Mouse (Mus musculus) layer of hippocampus, postnatal 25 days (tissue): ENCODE data around the gene Sytl3. TPM values are rescaled to one million over a fixed set of nuclear protein-coding genes. Genes with fewer than 3 reads are reported as not detected.
A peak's percentile ranks its signal among the peaks of the same experiment; 100 is the strongest.
"Not testable (repeated sequence)": the region's sequence is repeated elsewhere in the genome, so short reads cannot be mapped to it uniquely, and the experiment has no call there.

Experiments
- DNase-seq, 2 experiments: peaks; one replicate each; pipeline ENCODE4 v3.0.0; 2022; ENCODE audit warnings: mixed read lengths in 2 of 2, low spot score in 1 of 2; ENCODE audit errors: extremely low spot score in 1 of 2
- total RNA-seq, 2 experiments: library from RNA; stranded (reverse); gene quantifications; 2 replicates each; pipeline ENCODE4 v1.2.3; 2021

The Sytl3 gene
- total RNA-seq, 2 experiments from 2014 or later: 0.22 TPM; not detected in 1

DNA sequence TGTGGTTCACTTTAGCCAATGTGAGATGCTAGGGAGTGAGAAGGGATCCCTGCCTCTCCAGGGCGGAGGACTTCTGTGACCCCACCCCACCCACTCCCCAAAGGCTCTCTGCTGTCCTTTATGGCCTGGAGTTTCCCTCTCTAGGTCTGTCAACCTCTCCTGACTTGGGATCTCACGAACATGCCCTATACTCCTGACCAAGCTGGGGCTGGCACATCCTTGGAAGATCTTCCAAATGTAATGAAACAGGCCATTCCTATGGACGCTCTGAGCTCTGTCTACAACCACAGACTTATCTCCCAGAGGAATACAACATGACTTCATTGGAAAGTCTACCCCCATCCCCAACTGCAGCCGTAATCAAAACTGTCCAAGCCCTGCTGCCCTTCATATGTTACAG is 14.2 kb upstream of the Sytl3 start:
- not testable (repeated sequence) for DNase-seq

DNA sequence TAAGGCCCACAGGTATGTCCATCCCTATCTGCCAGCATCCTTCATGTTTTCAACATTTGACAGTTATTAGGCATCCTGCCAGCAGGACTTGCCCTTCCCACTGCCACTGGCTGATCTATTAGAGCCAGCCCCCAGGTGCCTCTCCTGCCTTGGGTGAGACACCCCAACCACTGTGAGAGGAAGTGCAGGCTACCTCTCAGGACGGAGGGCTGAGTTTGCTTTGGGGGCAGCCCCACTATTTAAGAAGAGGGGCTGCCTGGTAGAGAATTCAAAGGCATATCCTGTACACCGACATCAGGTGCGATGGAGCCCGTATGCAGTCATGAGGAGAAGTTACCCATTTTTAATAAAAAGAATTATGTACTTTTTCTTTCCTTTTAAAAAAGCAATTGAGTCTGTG is 13.2 kb upstream of the Sytl3 start:
- DNase-seq: not testable (repeated sequence)

DNA sequence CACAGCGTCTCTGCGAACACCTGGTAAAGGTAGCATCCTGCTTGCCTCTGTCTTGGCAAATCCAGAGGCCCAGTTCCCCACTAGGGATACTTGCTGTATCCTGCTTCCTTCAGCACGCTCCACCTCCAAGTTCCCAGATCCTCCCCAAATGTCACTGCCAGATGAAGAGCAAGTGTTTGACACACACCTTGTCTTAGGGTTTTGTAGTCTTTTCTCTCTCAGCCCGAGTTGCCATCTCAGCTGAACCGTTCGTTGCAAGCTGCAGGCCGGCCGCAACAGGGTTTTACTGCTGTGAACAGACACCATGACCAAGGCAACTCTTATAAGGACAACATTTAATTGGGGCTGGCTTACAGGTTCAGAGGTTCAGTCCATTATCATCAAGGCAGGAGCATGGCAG is 12.1 kb upstream of the Sytl3 start:
- DNase-seq: not testable (repeated sequence)

DNA sequence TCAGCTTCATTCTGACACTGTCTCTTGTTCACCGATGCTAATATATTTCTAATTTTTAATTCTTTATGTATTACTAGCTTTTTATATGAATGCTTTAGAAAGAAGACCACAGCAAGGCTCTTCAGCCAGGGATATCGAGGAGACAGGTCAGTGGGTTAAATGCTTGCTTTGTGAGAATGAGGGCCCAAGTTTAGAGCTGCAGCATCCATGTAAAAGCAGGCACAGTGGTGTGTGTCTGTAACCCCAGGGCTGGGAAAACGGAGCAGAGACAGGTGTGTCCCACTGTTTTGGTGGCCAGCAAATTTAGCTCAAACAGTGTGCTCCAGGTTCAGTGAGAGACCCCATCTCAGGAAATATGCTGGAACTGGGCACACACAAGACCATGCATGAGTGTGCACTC is 11.4 kb upstream of the Sytl3 start:
- not testable (repeated sequence) for DNase-seq

DNA sequence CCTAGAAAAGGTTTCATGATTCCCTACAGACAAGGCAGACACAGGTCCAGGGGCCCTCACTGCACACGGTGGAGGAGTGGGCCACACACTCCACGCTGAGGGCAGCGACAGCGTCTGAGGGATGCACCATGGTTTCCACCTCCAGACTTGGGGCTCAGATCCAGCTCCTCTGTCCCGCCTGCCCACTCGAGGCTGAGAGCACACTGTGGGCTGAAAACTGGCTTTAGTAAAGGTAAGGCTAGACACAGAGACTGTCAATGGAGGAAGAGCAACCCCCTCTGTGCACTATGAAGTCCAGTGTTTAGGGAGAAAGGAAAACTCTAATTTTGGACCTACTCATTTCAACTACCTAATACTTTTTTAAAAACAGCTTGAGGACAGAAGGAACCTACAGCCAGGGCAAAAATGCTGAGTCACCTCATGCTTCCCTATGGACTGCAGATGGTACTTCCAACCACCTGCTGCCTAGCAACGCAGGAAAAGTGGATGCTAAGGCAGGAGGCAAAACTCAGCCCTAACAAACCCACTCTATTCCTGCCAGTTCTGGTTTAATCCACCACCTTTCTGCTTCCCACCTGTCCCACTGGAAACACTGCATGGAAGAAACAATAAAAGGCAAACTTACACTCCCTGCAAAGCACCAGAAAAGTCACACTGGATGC is 7.9 kb upstream of the Sytl3 start:
- not testable (repeated sequence) for DNase-seq

DNA sequence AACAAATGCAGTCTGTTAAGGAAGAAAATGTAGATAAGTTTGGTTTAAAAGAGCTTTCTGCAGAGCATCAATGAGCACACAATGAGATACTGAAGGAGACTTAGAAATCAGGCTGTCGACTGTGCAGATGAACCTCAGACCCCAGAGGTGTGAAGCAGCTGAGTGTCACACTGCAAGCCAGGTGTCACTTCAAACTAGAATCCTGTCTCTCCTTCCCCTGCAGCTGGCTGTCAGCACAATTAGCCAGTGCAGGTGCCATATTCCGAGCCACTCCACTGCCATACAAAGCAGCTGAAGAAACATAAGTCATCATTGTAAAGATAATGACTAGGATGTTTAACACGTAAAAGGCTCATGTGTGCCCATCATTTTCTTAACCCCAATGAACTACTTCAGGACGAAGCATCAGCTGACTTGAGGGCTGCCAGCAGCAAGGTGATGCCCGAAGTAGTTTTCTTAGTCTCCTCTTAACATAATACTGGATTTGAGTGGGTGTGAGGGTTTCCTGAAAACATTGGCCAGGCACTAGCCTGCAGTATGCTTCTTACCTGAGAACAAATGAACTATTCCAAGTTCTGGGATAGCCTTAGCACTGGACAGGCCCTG is 5.4 kb upstream of the Sytl3 start:
- DNase-seq: not testable (repeated sequence)

DNA sequence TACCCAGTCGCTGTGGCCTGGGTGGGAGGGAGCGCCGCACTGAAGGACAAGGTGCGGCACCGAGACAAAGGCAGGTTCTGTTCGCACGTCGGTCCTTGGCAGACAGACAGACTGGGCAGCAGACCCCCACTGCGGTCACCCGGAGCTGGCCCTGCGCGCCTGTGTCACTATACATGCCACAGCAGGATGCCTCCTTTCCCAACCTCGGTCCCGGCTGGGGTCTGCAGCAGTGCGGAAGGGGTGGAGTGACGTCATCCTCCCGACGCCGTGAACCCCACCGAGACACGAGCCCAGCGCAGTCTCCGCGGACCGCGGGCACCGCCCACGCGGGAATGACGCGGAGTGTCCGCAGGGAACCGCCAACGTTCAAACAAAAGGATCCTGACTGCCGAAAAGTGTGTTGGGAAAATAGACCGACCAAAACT is 3.8 kb upstream of the Sytl3 start:
- peak in 1 of 2 experiments; percentile 36 for DNase-seq

DNA sequence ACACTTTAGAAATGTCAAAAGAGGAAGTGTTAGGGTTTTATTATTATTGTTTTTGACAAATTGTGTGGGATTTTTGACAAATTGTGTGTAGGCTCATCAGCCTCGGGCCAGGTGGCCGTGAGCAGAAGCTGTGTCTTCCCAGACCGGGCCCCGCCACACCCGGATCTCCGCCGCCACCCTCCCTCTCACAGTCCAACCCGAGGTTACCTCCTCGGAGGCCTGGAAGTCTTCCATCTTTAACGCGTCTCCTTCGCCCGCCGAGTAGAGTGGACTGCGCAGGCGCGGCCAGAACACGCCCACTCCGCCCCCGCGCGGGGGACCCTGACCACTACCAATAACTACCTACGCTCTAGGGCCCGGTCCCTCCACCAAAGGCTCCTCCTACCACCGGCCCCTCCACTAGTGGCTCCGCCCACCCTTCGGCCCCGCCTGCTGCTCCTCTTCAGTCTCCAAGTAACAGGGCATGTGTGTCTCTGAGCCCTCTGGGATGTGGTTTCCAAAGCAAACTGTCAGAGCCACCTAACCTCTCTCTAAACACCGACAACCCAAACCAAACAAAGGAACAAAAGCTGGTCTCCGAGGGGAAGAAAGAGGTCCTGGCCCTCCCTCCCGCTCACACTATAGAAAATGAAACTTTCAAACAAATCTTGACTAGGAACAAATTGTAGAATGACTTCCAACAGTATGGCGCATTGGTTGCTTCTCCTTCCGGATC is 3.2 kb upstream of the Sytl3 start, which contains the start of gene Dynlt1f:
TSS of gene Dynlt1f (minus strand) at position 334 of the 715 bp plus-strand sequence.
- peak; percentile 42 to 53 for DNase-seq

DNA sequence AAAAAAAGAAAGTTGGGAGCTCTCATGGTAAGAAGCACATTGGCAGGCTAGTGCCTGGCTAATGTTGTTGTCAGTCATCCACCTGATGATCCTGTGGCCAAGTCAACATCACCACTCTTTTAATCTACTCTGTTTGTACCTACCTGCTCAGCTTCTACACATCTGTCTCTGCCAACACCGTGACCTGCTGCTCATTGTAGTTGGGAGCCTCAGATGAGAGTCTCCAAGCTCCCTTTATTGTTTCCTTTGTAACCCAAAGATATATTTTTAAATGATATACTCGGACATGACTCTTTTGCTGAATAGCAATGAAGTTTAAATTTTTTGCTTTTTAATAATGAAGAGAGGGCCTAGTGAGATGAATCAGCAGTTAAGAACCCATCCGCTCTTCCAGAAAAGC is 2.4 kb upstream of the Sytl3 start:
- DNase-seq: not testable (repeated sequence)

DNA sequence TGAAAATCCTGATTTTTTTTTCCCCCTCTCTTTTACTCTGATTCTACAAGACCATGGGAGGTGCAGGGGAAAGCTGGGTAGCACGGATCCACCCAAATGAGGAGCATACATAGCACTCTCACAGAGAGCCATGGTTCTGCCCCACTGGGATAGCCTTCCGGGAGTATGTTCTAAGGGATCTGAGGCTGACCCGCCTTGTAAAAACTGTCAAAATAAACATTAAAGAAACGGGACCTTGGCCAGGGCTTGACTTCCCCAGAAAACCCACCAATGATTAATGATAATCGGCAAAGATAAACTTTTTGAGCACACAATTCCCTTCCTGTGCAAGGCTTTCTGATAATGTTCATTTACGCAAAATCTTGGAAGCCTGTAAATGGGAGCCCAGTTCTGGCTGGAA is 1.7 kb downstream of the Sytl3 start:
- not testable (repeated sequence) for DNase-seq

DNA sequence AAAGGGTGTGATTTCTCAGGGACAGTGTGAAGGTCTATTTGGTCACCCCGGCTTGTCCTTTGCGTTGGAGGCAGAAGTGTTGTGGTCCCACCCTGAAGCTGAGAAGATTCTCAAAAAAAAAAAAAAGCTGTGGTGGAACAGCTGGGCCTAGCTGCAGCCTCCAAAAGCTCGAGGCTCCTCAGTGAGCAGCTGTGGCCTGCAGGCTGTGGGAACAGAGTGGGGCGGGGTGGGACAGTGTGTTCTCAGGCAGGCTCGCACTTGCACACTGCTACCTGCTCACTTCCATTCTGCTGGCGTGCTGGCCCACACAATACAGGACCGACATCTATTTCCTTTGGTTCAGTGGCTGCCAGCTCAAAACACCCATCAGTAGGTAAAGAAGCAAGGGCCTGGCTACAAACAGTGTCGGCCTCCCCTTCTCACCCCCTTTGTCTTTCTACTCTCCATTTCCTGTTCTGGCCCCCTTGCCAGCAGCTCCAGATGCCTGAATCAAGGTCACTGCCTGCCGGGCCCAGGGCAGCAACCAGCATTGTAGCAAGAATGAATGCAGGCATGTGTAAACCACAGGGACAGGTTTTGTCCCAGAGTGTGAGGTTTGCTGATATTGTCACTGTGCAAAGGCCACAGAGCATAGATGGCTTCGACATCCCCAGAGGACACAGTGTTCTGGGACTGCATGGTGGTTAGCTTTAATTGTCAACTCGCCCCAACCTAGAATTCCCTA is 2.4 kb downstream of the Sytl3 start:
- not testable (repeated sequence) for DNase-seq

DNA sequence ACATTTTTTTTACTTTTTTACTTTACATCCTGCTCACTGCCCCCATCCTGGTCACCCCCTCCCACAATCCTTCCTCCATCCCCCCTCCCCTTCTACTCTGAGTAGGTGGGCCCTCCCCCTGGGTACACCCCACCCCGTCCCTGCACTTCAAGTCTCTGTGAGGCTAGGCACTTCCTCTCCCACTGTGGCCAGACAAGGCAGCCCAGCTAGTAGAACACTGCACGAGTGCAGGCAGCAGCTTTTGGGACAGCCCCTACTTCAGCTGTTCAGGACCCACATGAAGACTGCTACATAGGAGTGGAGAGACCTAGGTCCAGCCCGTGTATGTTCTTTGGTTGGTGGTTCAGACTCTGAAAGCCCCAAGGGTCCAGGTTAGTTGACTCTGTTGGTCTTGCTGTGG is 3.9 kb downstream of the Sytl3 start:
- not testable (repeated sequence) for DNase-seq

DNA sequence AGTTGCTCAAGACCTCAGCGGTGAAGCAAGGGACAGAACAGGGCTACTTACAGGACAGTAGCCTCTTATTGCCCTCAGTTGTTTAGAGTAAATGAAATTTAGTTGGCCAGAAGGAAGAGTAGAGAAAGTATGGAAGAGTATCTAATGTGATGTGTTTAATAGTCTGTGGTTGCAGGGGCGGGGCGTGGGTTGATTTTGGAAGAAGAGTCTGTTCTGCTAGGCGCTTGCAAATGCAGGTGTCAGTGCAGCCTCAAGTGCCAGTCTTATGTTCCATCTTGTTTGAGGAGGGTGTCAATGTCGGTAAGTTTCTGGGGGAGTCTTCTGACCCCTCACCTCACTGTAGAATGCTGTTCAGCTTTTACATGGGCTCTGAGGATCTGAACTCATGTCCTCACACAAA is 6.5 kb downstream of the Sytl3 start:
- not testable (repeated sequence) for DNase-seq

DNA sequence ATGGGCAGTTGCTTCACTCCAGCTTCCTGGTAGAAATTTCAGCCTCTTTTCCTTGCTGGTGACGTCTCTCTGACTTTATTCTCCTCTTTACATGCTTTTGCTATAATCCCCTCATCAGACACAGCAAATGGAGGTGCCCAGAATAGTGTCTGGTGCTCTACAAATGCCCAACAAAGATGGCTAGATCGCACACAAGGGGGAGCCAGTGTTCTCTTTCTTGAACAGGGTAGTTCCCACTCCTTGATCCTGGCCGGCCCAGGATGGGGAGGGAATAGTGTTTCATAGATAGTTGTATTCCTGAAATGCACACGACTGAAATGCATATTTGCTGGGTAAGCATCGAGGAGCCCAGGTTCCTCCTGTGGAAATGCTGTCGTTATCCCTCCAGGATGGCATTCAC is 9.6 kb downstream of the Sytl3 start:
- DNase-seq: not testable (repeated sequence)

DNA sequence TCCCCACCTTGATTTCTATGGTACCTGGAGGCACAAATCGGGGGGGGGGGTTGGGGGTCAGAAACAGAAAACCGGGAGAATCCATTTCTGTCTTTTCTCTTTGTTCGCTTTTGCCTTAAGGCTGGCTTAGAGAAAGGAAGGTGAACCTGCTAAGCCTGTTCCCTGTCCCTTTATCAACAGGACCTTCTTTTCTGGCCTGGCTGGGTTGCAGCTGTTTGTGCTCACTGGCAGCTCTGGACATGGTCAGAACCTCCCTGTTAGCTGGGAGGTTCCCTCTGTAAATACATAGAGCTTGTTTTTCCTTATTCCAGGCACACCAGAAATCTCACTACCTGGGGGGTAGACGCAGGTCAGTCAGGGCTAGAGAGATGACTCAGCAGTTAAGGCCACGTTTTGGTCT is 15.4 kb downstream of the Sytl3 start:
- not testable (repeated sequence) for DNase-seq

DNA sequence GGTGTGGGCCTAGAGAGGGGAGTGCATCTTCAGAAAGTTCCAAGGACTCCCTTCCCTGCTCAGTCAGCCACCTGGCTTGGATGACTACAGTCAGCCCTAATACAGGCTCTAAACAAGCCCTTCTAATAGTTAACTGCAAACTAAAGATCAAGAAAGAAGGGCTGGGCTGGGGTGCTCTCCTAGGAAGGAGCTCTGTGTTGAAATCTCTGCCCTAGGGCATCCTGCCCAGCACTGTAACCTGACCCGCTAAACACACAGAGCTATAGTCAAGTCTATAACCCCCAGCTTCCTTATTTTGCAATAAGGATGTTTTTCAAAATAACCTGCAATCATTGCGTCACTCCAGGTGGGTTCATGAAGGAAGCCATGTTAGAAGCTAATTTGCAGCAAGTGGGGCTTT is 19.2 kb downstream of the Sytl3 start:
- not testable (repeated sequence) for DNase-seq

DNA sequence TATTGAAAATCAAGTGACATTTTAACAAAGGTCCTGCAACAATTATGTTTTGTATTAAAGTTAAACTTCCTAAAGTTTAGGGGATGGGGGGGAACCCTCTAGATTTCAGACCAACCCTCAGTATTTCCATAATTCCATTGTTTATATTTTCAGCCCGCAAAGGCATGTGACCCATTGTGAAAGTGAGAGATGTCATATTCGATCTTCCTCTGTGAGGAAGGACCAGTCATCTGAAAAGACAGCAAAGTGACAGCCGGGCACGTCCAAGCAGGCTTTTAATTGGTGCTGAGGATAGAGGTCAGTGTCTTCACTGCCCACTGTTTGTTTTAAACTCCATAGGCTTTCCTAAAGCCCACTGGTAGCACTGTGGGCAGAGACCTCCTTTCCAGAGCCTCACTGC is 22.8 kb downstream of the Sytl3 start:
- not testable (repeated sequence) for DNase-seq

DNA sequence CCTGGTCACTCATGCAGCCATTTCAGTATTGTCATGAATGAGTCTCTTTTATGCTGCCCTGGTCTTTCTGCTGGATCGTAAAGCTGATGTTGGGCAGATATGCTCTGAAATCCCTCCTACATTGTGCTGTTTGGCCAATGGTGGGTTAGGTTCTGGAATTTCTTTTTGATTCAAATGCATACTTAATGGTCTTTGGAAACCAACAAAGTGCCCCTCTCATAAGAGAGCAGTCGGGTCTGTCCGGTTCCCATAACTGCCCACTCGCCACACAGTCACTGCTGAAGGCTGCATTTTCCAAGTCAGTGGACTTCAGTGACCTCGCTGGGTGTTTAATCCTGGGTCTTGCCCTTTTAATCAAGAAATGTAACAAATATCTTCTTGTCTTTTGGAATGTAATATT is 24.8 kb downstream of the Sytl3 start:
- DNase-seq: not testable (repeated sequence)

DNA sequence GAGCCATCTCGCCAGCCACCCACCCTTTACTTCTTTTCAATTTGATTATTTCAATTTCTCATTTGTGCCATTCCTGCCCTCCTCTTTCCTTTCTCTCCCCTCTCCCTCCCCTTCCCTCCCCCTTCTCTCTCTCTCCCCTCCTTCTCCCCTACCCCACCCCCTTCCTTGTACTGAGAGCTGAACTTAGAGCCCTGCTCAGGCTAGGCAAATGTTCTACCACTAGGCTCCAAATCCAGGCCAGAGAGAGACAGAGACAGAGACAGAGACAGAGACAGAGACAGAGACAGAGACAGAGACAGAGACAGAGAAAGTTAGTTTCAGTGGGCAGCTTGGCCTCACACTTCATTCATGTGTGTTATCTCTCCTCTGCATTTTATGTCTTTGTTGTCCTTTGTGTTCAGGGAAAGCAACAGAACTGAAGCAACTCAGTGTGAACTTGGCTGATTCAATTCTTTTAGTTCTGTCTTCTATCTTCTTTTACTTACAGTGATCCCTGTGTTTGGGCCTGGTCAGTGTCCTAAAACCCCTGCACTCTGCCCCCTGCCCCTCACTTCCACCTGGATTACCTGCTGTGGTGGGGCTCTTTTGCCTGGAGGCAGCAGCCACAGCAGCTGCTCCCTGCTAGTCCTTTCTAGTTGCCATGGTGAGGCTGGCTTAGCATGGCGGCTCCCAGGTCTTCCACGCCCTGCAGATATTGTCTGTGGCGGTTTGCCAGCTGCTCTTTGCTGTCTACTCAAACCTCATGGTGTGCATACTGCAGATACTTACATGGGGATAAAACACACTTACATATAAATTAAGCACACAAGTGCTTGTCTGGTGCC is 25.8 kb downstream of the Sytl3 start:
- not testable (repeated sequence) for DNase-seq

DNA sequence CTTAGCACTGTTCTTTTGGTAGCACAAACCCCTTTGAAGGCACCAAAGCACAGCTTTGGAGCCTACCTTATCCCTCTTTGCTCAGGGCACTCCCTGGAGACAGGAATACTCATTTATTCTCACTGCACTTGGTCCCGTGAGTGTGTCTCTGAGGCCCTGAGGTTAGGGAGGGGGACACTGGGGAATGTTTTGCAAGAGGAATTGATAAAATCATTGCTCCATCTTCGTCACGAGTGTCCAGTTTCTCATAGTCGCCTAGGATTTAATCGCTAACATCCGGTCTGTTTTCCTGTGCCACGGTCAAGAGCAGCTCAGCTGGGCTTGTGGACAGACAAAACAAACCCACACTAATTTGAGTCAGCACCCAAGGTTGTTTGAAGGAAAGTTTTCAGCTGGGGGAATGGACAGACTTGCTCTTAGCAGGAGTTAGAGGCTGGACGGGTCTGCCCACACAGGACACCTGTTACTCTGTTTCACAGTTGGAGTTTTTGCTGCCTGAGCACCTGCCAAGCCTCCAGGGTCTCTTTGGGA is 26.5 kb downstream of the Sytl3 start:
- not testable (repeated sequence) for DNase-seq
